Mouse (Mus musculus) liver (tissue): Measurements from ENCODE around the gene Glod4.

ENCODE experiments used
- DNase-seq: peaks from one replicate; pipeline ENCODE4 v3.0.0-alpha.2; 2020; ENCODE audit warnings: mixed read lengths

Gene Glod4

DNA sequence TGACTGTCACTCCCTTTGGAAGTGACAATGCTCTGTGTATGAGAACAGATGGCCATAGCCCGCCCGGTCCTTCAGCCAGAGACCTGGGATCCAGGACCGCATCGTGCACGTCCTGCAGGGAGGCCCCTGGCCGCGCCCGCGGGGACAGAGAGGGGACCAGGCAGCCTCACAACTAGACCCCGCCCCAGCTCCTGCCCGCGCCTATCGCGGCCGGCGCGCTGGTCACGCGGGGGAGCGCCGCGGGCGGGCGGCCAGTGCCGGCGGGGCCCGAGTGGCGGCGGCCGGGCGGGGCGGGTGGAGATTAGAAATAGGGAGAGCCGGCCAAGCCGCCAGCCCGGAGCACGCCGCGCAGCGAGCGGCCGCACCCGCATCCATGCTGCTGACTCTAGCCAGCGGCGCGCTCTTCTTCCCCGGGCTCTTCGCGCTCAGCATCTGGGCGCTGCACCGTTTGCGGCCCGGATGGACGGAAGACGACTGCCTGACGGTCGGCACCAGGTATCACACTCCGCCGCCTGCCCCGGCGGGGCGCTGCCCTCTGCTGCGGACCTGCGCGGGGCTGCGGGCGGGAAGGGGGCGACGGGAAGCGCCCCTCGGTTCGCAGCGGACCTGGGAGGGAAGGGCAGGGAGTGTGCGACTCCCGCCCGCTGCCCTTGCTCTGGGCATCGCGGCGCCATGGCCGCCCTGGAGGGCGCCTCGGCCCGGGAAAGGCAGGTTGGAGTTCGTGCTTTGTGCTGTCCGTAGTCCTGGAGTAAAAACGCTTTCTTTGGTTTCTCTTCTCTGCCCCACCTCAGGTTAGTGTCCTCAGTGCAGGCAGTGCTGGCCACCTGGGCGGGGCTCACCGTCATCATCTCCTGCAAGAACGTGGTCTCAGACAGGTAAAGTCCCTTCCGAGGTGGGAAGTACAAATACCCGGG lies 41.5 kb downstream of the Glod4 start:
- peak; percentile 83 for DNase-seq

DNA sequence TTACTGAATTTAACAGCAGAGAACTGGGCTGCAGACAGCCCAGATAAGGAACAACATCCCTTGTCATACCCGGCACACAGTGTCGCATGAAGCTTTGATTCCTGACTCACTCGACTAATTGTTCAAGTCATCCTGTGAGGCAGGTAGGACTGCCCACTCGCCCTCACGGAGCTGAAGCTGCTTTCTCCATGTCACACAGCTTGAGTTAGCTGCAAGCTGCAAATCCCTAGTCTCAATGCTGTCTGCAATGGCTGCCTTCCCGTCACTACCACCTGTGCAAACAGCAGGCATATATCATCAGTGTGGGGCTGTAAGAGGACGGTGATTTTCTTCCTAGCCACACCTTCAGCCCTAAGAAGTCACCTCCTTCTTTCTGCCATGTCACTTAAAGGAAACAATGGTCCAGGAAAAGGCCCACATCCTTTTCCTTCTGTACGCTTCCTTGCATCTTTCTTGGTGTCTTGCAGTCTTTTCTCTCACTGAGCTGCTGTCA lies 46.5 kb downstream of the Glod4 start:
- DNase-seq, result no peak

DNA sequence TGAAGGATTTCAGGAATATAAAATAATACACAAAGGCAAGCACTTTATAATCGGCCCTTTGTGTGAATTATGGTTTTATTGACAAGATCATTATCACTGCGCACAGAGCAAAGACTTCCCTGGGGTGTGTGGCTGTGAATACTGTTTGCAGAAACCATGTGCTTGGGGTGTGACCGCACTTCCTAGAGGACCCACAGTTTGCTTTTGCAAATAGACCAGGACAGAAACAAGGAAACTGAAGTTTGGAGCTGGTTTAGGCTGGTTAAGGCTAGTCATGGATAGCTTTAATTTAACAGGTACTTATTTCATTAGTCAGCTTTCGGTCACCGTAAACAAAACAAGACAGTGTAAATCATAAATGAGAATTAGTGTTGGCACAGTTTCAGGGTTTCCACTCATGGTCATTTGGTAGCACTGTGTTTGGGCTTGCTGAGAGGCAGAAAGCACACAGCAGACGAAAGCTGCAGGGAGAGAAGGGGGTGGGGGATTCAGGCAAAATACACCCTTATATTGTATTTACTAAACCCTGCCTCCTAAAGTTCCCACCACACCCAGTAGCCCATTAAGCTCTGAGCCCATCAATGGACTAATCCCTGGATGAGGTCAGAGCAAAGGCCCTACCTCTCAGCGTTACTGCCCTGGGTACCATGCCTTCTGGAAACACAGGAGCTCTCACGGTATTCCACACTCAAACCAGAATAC lies 47.1 kb downstream of the Glod4 start:
- DNase-seq, result no peak

DNA sequence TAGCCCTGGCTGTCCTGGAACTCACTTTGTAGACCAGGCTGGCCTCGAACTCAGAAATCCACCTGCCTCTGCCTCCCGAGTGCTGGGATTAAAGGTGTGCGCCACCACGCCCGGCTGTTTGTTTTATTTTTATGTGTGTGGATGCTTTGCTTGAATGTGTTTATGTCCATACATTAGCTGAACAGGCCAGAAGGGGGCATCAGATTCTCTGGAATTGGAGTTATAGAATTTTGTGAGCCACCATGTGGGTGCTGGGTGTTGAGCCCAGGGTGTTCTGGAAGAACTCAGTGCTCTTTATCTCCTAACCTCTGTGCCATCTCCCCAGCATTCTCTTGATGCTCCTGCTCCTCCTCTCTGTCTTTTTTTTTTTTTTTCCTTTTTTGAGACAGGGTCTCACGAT lies 56.6 kb downstream of the Glod4 start:
- DNase-seq, result no peak

DNA sequence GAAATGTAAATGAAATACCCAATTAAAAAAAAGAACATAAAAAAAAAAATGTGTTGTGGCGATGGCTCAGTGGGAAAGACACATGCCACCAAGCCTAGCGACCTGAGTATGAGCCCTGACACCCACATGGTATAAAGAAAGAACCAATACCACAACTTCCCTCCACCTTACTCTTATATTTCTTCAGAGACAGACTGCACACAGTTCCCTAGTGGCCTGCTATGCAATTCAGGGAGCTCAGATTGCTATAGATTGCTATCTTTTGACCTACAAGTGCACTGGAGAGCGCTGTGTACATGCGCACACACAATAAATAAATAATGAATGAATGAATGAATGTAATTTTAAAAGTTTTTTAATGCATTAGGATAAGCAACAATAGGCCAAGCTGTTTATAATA lies 59.8 kb downstream of the Glod4 start:
- DNase-seq, result no peak

DNA sequence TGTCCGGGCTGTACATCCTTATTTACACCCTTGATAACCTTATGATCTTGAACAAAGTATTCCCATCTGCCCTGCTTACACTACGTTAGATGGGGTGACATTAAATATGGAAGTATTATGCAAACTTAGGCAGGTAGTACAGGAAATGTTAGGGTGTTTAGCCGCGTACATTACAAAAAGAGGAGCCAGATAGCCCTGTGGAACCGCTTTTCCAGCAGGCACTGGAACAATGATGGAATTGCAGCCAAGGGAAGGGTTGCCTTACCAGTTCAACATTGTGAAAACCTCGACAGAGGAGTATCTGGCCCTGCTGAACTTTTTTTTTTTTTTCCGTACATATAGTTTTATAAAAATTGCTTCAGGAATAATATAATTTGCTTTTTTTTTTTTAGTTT lies 63.4 kb downstream of the Glod4 start:
- no peak for DNase-seq

DNA sequence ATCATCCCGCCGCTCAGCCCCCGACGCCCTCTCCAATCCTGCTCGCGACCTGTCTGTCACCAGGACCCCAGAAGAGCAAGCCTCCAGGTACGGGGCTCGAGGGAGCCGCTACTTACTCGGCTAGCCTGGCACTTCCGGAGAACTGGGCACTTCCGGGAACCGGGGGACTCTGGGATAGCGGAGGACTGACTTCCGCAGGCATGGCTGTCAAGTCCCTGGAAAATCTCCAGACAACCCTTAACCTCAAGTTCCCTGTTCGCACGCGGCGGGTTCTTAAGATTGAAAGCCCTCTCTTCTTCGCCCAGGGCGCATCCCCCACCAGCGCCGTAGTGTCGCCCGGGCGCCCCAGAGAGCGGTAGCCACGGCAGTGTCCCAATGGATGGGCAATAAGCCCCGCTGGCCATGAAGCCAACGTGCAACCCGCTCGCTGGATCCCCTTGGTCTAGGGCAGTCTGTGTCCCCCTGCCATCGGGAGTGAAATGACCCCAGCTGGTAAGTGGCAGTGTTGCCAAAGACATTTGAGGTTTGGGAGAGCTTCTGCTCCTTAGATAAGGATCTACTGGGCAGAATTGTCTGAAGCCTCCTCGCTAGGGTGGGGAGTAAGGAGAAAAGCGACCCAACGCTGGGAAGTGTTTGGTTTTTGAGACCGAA lies 63.9 kb downstream of the Glod4 start, which contains the start of the genes Vps53 and Fam57a:
Gene Vps53, minus strand, starts transcription at position 153 of the 651 bp plus-strand sequence.
Gene Fam57a, plus strand, starts transcription at position 177 of the 651 bp plus-strand sequence.
- peak; percentile 86 for DNase-seq

DNA sequence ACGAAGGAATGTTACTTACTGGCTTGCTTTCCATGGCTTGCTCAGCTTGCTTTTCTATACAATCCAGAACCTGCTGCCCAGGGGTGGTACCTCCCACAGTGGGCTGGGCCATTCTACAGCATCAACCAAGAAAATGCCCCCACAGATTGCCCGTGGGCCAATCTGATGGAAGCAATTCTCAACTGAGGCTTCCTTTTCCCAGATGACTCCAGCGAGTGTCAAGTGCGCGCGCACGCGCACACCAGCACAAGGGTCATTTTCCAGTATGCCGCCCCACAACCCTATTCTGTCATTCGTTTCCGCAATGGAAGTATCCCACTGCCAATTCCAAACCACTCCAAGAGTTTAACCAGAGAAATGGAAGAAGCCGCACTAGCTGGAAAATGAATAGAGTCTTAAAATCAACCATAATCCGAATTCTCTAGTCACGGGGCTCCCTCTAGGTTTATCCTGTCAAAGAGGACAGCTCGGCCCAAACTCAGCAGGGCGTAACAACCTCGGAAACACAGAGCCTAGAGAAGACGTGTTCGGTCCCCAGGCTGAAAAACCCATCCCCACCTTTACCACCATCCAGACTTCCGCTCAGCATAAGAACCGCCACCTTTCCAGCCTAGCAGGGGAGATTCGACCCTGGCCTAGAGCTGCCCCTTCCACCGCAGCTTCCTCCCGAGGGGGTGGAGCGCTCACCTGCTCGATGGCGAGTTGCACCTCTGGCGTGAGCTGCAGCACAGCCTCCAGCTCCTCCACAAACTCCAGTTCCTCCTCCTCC lies 64.6 kb downstream of the Glod4 start:
- peak; percentile 53 for DNase-seq

DNA sequence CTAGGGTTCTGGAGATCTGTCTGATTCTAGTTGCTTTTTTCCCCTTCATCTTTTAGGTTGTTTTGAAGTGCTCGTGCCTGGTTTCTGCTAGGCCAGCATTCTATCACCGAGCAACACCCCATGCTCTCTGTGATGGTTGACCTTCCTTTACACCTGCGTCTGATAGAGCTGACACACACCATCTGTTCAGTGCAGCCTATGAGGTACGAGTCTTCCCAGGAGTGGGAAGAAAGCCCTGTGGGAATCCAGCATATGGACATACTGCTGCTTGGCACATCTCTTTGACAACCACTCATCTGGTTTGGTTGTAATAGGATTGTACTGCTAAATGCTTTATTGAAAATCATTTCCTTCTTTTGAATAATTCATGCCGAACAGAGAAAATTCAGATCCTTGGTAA lies 73.3 kb downstream of the Glod4 start:
- DNase-seq, result no peak

DNA sequence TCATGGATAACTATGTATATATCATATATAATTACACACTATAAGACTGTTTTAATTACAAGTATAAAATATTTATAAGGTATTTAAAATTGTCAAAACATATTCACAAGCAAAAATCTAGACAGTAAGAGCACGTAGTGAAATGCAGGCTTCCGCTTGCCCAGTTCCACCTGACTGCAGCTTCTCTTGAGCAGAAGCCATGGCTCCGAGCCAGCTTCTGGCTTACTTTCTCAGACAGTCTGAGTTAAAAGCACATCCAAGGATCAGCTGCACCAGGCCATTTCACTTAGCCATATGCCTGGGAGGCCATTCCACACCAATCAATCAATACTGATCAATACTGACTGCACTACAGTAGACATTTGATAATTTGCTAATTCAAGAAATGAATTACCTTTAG lies 74.5 kb downstream of the Glod4 start:
- DNase-seq, result no peak

DNA sequence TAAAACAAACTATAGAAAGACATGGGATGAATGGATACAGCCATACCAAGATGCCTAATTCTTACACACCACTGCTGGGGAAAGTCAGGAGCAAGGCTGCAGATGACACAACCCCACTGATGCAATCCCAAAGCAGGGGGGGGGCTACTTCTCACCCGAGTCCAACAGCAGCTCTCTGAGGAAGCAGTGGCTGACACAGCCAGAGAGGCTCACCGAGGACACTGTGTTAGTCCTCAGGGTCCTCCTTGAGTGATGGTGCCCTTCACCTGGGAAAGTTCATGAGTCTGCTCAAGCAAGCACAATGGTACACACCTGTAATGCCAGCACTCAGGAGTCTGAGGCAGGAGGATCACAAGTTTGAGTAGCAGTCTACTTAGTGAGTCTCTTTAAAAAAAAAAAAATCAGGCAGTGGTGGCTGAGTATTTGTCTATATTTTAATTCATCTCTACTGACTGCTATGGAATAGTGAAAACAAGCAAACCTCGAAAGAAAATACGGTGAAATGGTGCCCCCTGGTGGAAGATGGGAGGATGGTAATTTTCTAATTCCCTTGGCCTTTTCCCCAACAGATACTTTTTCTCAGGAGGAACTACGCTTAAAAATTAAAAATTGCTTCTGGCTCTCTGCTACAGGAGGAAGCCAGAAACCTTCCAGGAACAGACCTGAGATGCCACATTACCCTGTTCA lies 76.3 kb downstream of the Glod4 start:
- DNase-seq, result peak; percentile 57

DNA sequence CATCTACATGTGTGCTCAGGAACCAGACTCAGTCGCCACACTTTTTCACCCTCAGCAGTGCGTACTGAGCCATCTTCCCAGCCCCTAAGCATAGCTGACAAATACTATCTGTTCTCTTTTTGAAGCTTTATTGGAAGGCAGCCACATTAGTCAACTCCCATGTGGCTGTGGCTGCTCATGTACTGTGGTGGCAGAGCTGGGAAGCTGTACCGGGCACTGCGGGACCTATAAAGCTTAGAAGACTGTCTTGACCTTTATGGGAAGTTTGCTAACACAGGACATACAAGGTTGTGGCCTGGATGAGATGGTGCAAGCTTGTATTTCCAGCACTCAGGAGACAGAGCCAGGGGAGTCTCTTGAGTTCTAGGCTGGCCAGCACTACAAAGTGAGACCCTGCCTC lies 76.9 kb downstream of the Glod4 start:
- DNase-seq, result no peak

DNA sequence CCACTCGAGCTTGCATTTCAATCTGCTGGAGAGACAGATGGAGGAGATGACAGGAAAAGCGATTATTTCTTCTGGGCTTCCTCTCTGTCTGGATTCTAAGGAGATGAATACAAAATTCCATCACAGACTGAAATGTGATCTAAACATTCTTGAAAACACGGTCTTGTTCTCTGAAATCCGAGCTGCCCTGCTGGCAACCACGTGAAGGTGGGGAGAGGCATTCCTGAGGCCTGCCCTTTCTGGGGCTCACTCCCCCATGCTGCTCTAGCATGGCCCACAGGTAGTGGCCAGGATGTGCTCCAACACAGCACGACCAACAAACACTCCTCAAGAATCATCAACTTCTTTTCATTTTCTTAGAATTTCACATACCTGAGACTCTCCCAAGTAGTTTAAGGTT lies 83.3 kb downstream of the Glod4 start:
- no peak for DNase-seq

DNA sequence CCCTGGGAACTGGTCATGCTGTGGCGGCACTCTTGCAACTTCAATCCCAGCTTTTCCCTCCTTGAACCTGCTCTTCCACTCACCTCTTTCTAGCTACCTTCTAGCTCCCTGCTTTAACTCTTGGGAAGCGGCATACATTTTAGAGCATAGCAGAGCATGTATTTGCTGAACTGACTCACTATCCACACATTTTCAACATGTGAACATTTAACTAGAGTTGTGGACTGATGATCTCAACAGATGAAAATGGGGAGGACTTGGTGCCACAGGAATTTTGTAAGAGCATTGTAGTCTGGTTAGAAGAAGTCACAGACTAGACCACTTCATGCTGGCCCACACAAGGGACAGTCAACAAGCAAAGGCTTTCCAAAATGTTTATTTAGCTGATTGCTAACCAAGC lies 85.2 kb downstream of the Glod4 start:
- no peak for DNase-seq

DNA sequence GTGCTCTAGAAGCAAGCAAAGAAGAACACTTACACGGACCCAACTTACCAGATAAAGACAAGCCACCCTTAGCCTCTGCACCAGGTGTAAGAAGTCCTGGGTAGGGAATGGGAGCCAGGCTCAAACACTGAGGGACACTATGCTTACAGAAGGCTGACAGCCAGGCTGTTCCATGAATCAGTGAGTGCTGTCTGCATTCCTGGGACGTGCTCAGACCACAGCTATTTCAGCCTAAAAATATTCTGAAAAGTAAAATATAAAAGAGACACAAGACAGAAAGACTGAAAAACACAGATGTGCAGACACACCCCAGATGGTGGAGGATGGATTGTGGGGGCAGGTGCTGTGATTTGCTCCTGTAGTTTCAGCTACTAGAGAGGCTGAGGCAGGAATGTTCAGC lies 88.7 kb downstream of the Glod4 start:
- DNase-seq, result no peak

DNA sequence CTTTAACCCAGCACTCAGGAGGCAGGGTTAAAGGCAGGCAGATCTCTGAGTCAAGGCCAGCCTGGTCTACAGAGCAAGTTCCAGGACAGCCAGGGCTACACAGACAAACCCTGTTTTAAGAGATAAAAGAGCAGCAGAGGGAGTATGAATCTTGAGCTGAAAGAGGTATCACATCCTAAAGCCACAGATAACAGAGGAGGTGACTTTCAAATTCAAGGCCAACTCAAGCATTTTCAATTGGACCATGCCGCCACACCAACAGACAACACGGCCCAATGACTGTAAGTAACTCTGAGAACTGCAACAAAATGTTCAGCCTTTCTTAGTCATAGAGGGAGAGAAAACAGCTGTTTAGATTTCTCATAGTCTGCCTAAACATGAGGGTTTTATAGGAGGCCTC lies 89.3 kb downstream of the Glod4 start:
- DNase-seq, result no peak

DNA sequence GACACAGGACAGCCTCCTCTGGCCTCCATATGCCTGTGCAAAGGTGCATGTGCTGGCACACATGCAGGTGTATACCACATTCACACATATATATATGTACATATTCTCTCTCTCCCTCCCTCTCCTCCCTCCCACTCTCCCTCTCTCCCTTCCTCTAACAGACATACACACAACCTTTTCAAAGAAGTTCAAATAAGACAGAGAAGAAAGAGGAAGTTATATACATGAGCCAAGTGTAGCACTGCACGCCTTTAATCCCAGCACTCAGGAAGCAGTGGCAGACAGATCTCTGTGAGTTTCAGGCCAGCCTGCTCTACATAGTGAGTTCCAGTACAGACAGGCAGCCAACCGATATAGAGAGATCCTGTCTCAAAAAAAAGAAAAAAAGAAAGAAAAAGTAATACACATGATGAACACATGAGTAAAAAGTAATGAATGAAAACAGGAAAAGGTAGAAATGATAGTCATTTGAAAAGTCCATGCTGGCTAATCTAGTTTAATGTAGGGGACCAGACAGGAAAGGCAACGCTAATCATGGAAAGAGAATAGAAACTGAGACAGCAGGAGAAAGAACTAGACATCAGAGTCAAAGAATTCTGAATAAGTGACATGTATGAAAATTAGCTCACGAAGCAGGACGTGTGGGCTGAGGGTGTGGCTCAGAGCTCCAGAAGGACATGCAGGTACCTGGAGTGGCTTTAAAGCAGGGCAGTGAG lies 90.1 kb downstream of the Glod4 start:
- no peak for DNase-seq

DNA sequence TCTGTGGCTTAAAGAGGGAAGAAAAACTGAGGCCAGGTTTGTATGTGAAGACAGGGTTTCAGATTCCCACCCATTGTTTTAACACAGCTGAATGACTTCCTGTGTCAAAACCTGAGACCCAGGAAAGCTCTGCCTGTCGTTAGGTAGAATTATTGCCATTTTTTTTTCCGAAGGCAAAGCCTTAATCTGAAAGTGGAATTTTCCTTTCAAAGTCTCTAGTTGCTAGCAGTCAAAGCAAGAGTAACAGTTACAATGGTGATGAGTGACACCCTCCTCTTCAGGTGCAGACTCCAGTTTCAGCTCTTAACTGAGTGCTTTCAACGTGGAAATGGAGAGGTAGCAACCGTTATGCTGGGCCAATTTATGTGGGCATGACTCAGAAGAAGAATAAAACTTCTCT lies 92.5 kb downstream of the Glod4 start:
- DNase-seq, result no peak

DNA sequence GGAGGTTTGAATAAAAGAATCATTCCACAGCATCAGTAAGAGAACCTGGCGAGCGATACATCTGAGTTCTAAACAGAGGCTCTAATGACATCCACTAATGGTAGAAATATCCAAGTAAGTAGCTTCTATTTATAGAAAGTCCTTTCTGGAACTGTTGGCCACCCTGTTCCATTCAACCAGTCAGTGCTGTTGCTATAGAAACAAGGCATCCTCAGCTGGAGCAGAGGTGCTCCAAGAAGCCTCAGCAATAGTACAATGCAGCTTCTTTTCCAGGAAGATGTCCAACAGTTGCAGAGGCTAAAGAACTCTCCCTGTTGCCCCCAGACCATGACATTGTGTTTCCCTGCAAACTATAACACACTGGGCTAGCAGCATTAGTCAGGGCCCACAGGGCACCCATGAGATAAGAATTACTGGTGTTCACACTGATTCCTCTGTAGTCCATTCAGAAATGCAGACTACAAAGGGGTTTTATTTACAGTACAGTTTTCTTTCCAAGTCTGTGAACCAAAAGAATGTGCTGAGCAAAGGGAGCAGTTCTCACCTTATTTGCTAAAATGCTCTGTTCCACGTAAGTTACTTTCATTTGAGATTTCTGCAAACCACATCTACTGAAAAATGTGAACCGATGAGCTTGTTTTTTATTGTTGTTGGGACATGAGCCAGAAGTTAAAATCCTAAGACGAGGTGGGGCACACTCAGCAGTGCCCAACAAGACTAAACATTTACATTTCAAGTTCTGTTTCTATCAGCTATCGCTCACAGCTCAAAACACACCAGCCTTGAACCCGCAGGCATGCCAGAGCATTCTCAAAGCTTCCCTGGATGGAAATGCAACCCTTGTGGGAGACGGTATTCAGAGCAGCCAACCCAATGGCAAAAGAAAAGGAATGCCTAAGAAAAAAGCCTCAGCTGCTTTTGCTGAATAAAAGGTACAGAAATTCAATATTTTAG lies 95.2 kb downstream of the Glod4 start:
- no peak for DNase-seq
